Mouse (Mus musculus) forebrain, embryonic 12.5 days (tissue): ENCODE measurements around the gene Sebox. TPM values are rescaled to one million over a fixed set of nuclear protein-coding genes. Genes with fewer than 3 reads are reported as not detected.

Source experiments
- ATAC-seq: fragments of 200-750 bp; cut with Nextera tagmentation; 2 replicates; pipeline ENCODE4 v1.8.0; 2017; ENCODE audit warnings: moderate TSS enrichment; ENCODE audit not compliant: low FRiP score
- H3K27ac ChIP-seq: fragments of 300-500 bp; sonication (generic); 2 replicates; pipeline ENCODE4 v1.5.1; 2016; ENCODE audit warnings: mild to moderate bottlenecking
- H3K27me3 ChIP-seq: fragments of 300-500 bp; sonication (generic); 2 replicates; pipeline ENCODE4 v1.6.1; 2016; ENCODE audit warnings: mild to moderate bottlenecking
- H3K36me3 ChIP-seq: fragments of 300-500 bp; sonication (generic); replicated peaks from 2 replicates; pipeline ENCODE4 v1.6.1; 2016; ENCODE audit warnings: mild to moderate bottlenecking
- H3K4me1 ChIP-seq: fragments of 300-500 bp; sonication (generic); 2 replicates; pipeline ENCODE4 v1.6.1; 2016
- H3K4me2 ChIP-seq: fragments of 300-500 bp; sonication (generic); 2 replicates; pipeline ENCODE4 v1.6.1; 2016; ENCODE audit warnings: mild to moderate bottlenecking, moderate library complexity
- H3K4me3 ChIP-seq: fragments of 300-500 bp; sonication (generic); replicated peaks from 2 replicates; pipeline ENCODE4 v1.5.1; 2016; ENCODE audit warnings: mild to moderate bottlenecking
- H3K9ac ChIP-seq: fragments of 300-500 bp; sonication (generic); 2 replicates; pipeline ENCODE4 v1.6.1; 2016; ENCODE audit warnings: mild to moderate bottlenecking
- H3K9me3 ChIP-seq: fragments of 300-500 bp; sonication (generic); 2 replicates; pipeline ENCODE4 v1.6.1; 2016
- WGBS: fragments of 180-500 bp; shearing (Covaris S2); methylation state at CpG from one replicate; pipeline ENCODE4 v1.1.7; 2016; 5-methylcytosine and 5-hydroxymethylcytosine counted together
- polyA plus RNA-seq: library from polyadenylated mRNA; unstranded; fragments of >200 nt; fragmentation: Nextera tagmentation; extraction: Ambion mirVana; gene quantifications from 2 replicates; pipeline ENCODE4 v1.2.1, GENCODE M21; 2016

Sebox gene
- not detected in 2 replicates for polyA plus RNA-seq

- Histone ChIP-seq H3K9ac (no peak within 1 kb of the TSS), H3K27me3 (peaks cover 23% of the 10 kb centered on the region), H3K4me2 (no peak within 1 kb of the TSS), H3K27ac (no peak within 1 kb of the TSS), H3K36me3 (peaks cover 33% of the 10 kb centered on the region), H3K4me1 (peaks cover 11% of the 10 kb centered on the region; the same call in 1 of the 2 replicates), H3K4me3 (no peak within 1 kb of the TSS), H3K9me3 (no peaks in the 10 kb centered on the region)
- WGBS = 68% methylated on average over 7 of the region's 7 CpGs
- no peak for ATAC-seq
Measured at GRCm38 (mm10) chr11:78502909-78503650, at the start of gene Sebox. Gene Sebox, plus strand, starts transcription at chr11:78503447.

GRCm38 (mm10) chr11:78453675-78454074, 49.6 kb upstream of the Sebox start:
- no peak for ATAC-seq
- no peak overlapping the region for H3K4me2 ChIP-seq
- 5% methylated on average over 4 of the region's 4 CpGs for WGBS

GRCm38 (mm10) chr11:78454276-78454675, 49.0 kb upstream of the Sebox start:
- Histone ChIP-seq H3K27ac (no peak overlapping the region), H3K27me3 (0 out of 2 replicates have a peak, but pooled peaks cover 11% of the 10 kb centered on the region), H3K4me2 (no peak overlapping the region), H3K4me3 (no peak overlapping the region), H3K4me1 (no peaks in the 10 kb centered on the region), H3K36me3 (no peaks in the 10 kb centered on the region), H3K9me3 (no peaks in the 10 kb centered on the region), H3K9ac (no peak overlapping the region)
- ATAC-seq = no peak
- WGBS = 75% methylated on average over 7 of the region's 7 CpGs

More at GRCm38 (mm10) chr11:78453675-78454074, 49.6 kb upstream of the Sebox start:
- Histone ChIP-seq H3K27me3 (0 out of 2 replicates have a peak, but pooled peaks cover 11% of the 10 kb centered on the region), H3K9ac (no peak overlapping the region), H3K4me1 (no peaks in the 10 kb centered on the region), H3K9me3 (no peaks in the 10 kb centered on the region), H3K27ac (no peak overlapping the region), H3K4me3 (no peak overlapping the region), H3K36me3 (no peaks in the 10 kb centered on the region)

GRCm38 (mm10) chr11:78455308-78455707, 47.9 kb upstream of the Sebox start:
- no peak overlapping the region for H3K4me3 ChIP-seq
- no peaks in the 10 kb centered on the region for H3K9me3 ChIP-seq
- H3K4me1 ChIP-seq = no peaks in the 10 kb centered on the region
- 0 out of 2 replicates have a peak, but pooled peaks cover 11% of the 10 kb centered on the region for H3K27me3 ChIP-seq
- H3K27ac ChIP-seq = no peak overlapping the region
- 43% methylated on average over 5 of the region's 5 CpGs for WGBS
- H3K36me3 ChIP-seq = no peaks in the 10 kb centered on the region
- no peak overlapping the region for H3K9ac ChIP-seq
- no peak overlapping the region for H3K4me2 ChIP-seq
- no peak for ATAC-seq

GRCm38 (mm10) chr11:78458740-78459139, 44.5 kb upstream of the Sebox start:
- no peak overlapping the region for H3K27ac ChIP-seq
- 84% methylated on average over 17 of the region's 17 CpGs for WGBS
- H3K4me2 ChIP-seq = no peak overlapping the region
- 0 out of 2 replicates have a peak, but pooled peaks cover 10% of the 10 kb centered on the region for H3K27me3 ChIP-seq
- H3K9ac ChIP-seq = no peak overlapping the region
- ATAC-seq = no peak
- no peak overlapping the region for H3K4me3 ChIP-seq
- H3K36me3 ChIP-seq = no peaks in the 10 kb centered on the region
- no peaks in the 10 kb centered on the region for H3K4me1 ChIP-seq
- H3K9me3 ChIP-seq = peaks cover 5% of the 10 kb centered on the region; the same call in 1 of the 2 replicates

GRCm38 (mm10) chr11:78461894-78462293, 41.4 kb upstream of the Sebox start:
- Histone ChIP-seq H3K4me2 (no peak overlapping the region), H3K27ac (no peak overlapping the region), H3K9ac (no peak overlapping the region), H3K36me3 (no peaks in the 10 kb centered on the region), H3K9me3 (peaks cover 5% of the 10 kb centered on the region; the same call in 1 of the 2 replicates), H3K27me3 (peaks cover 6% of the 10 kb centered on the region; the same call in 1 of the 2 replicates), H3K4me3 (no peak overlapping the region), H3K4me1 (peaks cover 15% of the 10 kb centered on the region)
- WGBS = 65% methylated on average over 1 of the region's 1 CpGs
- no peak for ATAC-seq

GRCm38 (mm10) chr11:78462669-78463068, 40.6 kb upstream of the Sebox start:
- H3K9ac ChIP-seq = no peak overlapping the region
- no peak overlapping the region for H3K4me2 ChIP-seq
- H3K27ac ChIP-seq = no peak overlapping the region
- peaks cover 15% of the 10 kb centered on the region for H3K4me1 ChIP-seq
- WGBS = 78% methylated on average over 5 of the region's 5 CpGs
- peaks cover 5% of the 10 kb centered on the region; the same call in 1 of the 2 replicates for H3K9me3 ChIP-seq
- H3K27me3 ChIP-seq = peaks cover 6% of the 10 kb centered on the region; the same call in 1 of the 2 replicates
- no peak for ATAC-seq
- no peak overlapping the region for H3K4me3 ChIP-seq
- no peaks in the 10 kb centered on the region for H3K36me3 ChIP-seq

GRCm38 (mm10) chr11:78463286-78464036, 39.8 kb upstream of the Sebox start:
- no peak for ATAC-seq
- 73% methylated on average over 13 of the region's 13 CpGs for WGBS
- H3K36me3 ChIP-seq = no peaks in the 10 kb centered on the region
- H3K27me3 ChIP-seq = peaks cover 6% of the 10 kb centered on the region; the same call in 1 of the 2 replicates
- no peak overlapping the region for H3K27ac ChIP-seq
- no peak overlapping the region for H3K9ac ChIP-seq
- peaks cover 5% of the 10 kb centered on the region; the same call in 1 of the 2 replicates for H3K9me3 ChIP-seq
- H3K4me2 ChIP-seq = no peak overlapping the region
- H3K4me1 ChIP-seq = peaks cover 15% of the 10 kb centered on the region
- H3K4me3 ChIP-seq = no peak overlapping the region

GRCm38 (mm10) chr11:78465116-78465515, 38.1 kb upstream of the Sebox start:
- no peaks in the 10 kb centered on the region for H3K36me3 ChIP-seq
- peak overlapping the region; percentile 92 for H3K4me2 ChIP-seq
- ATAC-seq = peak; percentile 47; the same call in 1 of the 2 replicates
- peaks cover 6% of the 10 kb centered on the region; the same call in 1 of the 2 replicates for H3K27me3 ChIP-seq
- H3K9ac ChIP-seq = peak overlapping the region; percentile 78; the same call in 1 of the 2 replicates
- H3K4me1 ChIP-seq = peaks cover 15% of the 10 kb centered on the region
- H3K27ac ChIP-seq = 0 out of 2 replicates have a peak overlapping the region, but pooled peaks have one; percentile 90
- H3K4me3 ChIP-seq = peak overlapping the region; percentile 76
- WGBS = 33% methylated on average over 9 of the region's 9 CpGs
- H3K9me3 ChIP-seq = peaks cover 5% of the 10 kb centered on the region; the same call in 1 of the 2 replicates

- H3K4me3 ChIP-seq = peak within 1 kb of the TSS; percentile 76
- peak; percentile 95 for ATAC-seq
- peaks cover 5% of the 10 kb centered on the region; the same call in 1 of the 2 replicates for H3K9me3 ChIP-seq
- H3K9ac ChIP-seq = peak within 1 kb of the TSS; percentile 78
- H3K4me1 ChIP-seq = peaks cover 15% of the 10 kb centered on the region
- H3K27me3 ChIP-seq = peaks cover 6% of the 10 kb centered on the region; the same call in 1 of the 2 replicates
- peak within 1 kb of the TSS; percentile 92 for H3K4me2 ChIP-seq
- under 1% methylated on average over 41 of the region's 41 CpGs for WGBS
- no peaks in the 10 kb centered on the region for H3K36me3 ChIP-seq
- H3K27ac ChIP-seq = peak within 1 kb of the TSS; percentile 90
Measured at GRCm38 (mm10) chr11:78465568-78466180, 37.6 kb upstream of the Sebox start, which contains the start of gene Slc46a1. Gene Slc46a1, plus strand, starts transcription at chr11:78465697.

- peaks cover 6% of the 10 kb centered on the region; the same call in 1 of the 2 replicates for H3K27me3 ChIP-seq
- H3K36me3 ChIP-seq = no peaks in the 10 kb centered on the region
- H3K4me3 ChIP-seq = peak overlapping the region; percentile 76
- 53% methylated on average over 23 of the region's 23 CpGs for WGBS
- peak; percentile 39; the same call in 1 of the 2 replicates for ATAC-seq
- H3K27ac ChIP-seq = peak overlapping the region; percentile 90; the same call in 1 of the 2 replicates
- peaks cover 5% of the 10 kb centered on the region; the same call in 1 of the 2 replicates for H3K9me3 ChIP-seq
- peaks cover 15% of the 10 kb centered on the region for H3K4me1 ChIP-seq
- peak overlapping the region; percentile 78 for H3K9ac ChIP-seq
- H3K4me2 ChIP-seq = peak overlapping the region; percentile 92
Measured at GRCm38 (mm10) chr11:78466242-78466912, 36.9 kb upstream of the Sebox start.
